Mouse (Mus musculus): Measurements from ENCODE around the gene Fkbp5. TPM values are rescaled to one million over a fixed set of nuclear protein-coding genes. Genes with fewer than 3 reads are reported as not detected.

Fkbp5 gene
- polyA plus RNA-seq, 1 experiment from 2014 or later, result 26.9 TPM

GRCm38 (mm10) chr17:28521071-28521726 lies 3.9 kb upstream of the Fkbp5 start:
- Histone ChIP-seq H3K27ac (ENCODE audit: low read length) (peak overlapping the region; percentile 99), H3K36me3 (ENCODE audit: insufficient read depth, low read length) (no peaks in the 10 kb centered on the region), H3K9me3 (ENCODE audit: low read length) (no peaks in the 10 kb centered on the region), H3K4me3 (ENCODE audit: low read depth, low read length) (no peak overlapping the region), H3K4me2 (replicated peaks; ENCODE audit: low read depth, low read length) (no peak overlapping the region), H3K4me1 (ENCODE audit: insufficient read depth, low read depth, low read length) (peaks cover 34% of the 10 kb centered on the region), H3K27me3 (replicated peaks; ENCODE audit: insufficient read depth, low read length) (no peaks in the 10 kb centered on the region), H3K9ac (replicated peaks; ENCODE audit: low read depth) (0 out of 2 replicates have a peak overlapping the region, but pooled peaks have one; percentile 12)
- 58% methylated on average over 5 of the region's 5 CpGs for WGBS
- no peak for ATAC-seq
- no peak for DNase-seq (ENCODE audit: low spot score)
- TF ChIP-seq EP300 (IDR thresholded peaks at IDR 0.05), result no peak

DNA sequence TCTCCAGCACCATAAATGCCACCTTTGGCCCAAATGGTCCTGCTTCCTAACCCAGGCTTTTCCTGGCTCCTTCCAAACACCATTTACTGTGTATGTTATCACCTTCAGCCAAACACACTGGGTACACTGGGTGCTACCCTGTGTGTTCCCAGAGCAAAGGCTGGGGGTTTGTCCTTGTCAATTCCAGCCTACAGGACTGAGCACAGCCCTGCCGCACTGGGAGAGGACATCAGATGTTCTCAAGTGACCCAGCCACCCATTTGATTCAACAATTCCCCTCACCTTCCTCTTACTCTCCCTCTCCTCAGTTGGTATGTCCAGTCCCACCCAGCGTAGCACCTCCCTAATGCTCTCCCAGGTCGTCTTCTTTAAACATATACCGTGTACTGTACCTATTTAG lies 3.2 kb upstream of the Fkbp5 start:
- Histone ChIP-seq H3K27me3 (replicated peaks; ENCODE audit: insufficient read depth, low read length) (no peaks in the 10 kb centered on the region), H3K27ac (ENCODE audit: low read length) (no peak overlapping the region), H3K36me3 (ENCODE audit: insufficient read depth, low read length) (no peaks in the 10 kb centered on the region), H3K9me3 (ENCODE audit: low read length) (no peaks in the 10 kb centered on the region), H3K4me1 (ENCODE audit: insufficient read depth, low read depth, low read length) (peaks cover 37% of the 10 kb centered on the region), H3K4me3 (ENCODE audit: low read depth, low read length) (no peak overlapping the region), H3K4me2 (replicated peaks; ENCODE audit: low read depth, low read length) (no peak overlapping the region), H3K9ac (replicated peaks; ENCODE audit: low read depth) (no peak overlapping the region)
- DNase-seq (ENCODE audit: low spot score), result no peak
- no peak for ATAC-seq
- WGBS, result 67% methylated on average over 4 of the region's 4 CpGs
- TF ChIP-seq CTCF (IDR thresholded peaks at IDR 0.05), result no peak
- no peak for TF ChIP-seq EP300 (IDR thresholded peaks at IDR 0.05)

DNA sequence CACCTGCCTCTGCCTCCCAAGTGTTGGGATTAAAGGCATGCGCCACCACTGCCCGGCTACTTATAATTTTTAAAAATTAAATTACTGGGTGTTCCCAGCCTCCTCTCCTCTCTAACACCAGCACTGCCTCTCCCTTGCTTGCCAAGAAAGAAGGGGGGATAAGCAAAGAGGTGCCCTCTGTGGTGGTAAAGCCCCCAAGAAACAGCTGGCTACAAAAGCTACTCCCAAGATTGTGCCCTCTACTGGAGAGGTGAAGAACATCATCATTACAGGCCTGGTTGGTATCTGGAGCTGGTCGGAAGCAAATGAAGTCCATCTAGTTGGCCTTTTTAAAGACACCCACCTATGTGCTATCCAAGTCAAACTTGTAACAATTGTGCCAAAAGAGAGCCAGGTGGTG lies 2.5 kb upstream of the Fkbp5 start:
- peaks cover 41% of the 10 kb centered on the region for H3K4me1 ChIP-seq (ENCODE audit: insufficient read depth, low read depth, low read length)
- no peaks in the 10 kb centered on the region for H3K36me3 ChIP-seq (ENCODE audit: insufficient read depth, low read length)
- DNase-seq (ENCODE audit: low spot score) (no peak), ATAC-seq (no peak)
- no peak overlapping the region for H3K9ac ChIP-seq (replicated peaks; ENCODE audit: low read depth)
- 86% methylated on average over 3 of the region's 3 CpGs for WGBS
- H3K27ac ChIP-seq (ENCODE audit: low read length), result no peak overlapping the region
- H3K9me3 ChIP-seq (ENCODE audit: low read length), result no peaks in the 10 kb centered on the region
- TF ChIP-seq EP300 (IDR thresholded peaks at IDR 0.05) (no peak), CTCF (IDR thresholded peaks at IDR 0.05) (peak; percentile 65)
- H3K4me3 ChIP-seq (ENCODE audit: low read depth, low read length), result no peak overlapping the region
- no peak overlapping the region for H3K4me2 ChIP-seq (replicated peaks; ENCODE audit: low read depth, low read length)
- no peaks in the 10 kb centered on the region for H3K27me3 ChIP-seq (replicated peaks; ENCODE audit: insufficient read depth, low read length)

DNA sequence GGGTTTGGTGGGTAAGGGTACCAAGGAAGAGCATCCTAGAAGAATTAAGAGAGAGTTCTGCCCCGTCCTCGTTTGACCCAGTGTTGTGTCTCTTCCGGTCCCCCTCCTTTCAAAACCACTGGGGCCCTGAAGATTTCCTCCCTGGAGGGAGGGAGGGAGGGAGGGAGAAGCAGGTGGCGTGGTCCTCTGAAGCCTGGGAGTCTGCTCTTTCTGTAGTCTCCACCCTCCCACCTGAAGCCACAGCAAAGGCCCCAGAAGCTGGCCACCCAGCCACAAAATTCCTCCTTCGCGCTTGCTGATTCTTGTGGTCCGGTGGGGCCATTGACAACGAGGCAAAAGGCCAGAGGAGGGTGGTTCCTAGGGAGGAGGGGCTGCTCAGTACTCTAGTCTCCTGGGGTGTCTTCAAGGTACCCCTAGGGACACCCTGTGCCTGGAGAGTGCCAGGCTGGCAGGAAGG lies 1.3 kb upstream of the Fkbp5 start:
- H3K36me3 ChIP-seq (ENCODE audit: insufficient read depth, low read length), result no peaks in the 10 kb centered on the region
- no peaks in the 10 kb centered on the region for H3K9me3 ChIP-seq (ENCODE audit: low read length)
- 22% methylated on average over 8 of the region's 8 CpGs for WGBS
- H3K4me2 ChIP-seq (replicated peaks; ENCODE audit: low read depth, low read length), result peak overlapping the region; percentile 73
- H3K27me3 ChIP-seq (replicated peaks; ENCODE audit: insufficient read depth, low read length), result no peaks in the 10 kb centered on the region
- TF ChIP-seq CTCF (IDR thresholded peaks at IDR 0.05), result no peak
- TF ChIP-seq EP300 (IDR thresholded peaks at IDR 0.05), result peak; percentile 42
- H3K27ac ChIP-seq (ENCODE audit: low read length), result peak overlapping the region; percentile 97
- peak overlapping the region; percentile 41 for H3K9ac ChIP-seq (replicated peaks; ENCODE audit: low read depth)
- no peak for ATAC-seq
- H3K4me3 ChIP-seq (ENCODE audit: low read depth, low read length), result peak overlapping the region; percentile 34
- DNase-seq (ENCODE audit: low spot score), result peak; percentile 78
- H3K4me1 ChIP-seq (ENCODE audit: insufficient read depth, low read depth, low read length), result peaks cover 44% of the 10 kb centered on the region

- H3K27me3 ChIP-seq (replicated peaks; ENCODE audit: insufficient read depth, low read length), result no peaks in the 10 kb centered on the region
- peak; percentile 97 for DNase-seq (ENCODE audit: low spot score)
- 1% methylated on average over 39 of the region's 46 CpGs for WGBS
Observed at GRCm38 (mm10) chr17:28517956-28518614, 758 bp upstream of the Fkbp5 start.

DNA sequence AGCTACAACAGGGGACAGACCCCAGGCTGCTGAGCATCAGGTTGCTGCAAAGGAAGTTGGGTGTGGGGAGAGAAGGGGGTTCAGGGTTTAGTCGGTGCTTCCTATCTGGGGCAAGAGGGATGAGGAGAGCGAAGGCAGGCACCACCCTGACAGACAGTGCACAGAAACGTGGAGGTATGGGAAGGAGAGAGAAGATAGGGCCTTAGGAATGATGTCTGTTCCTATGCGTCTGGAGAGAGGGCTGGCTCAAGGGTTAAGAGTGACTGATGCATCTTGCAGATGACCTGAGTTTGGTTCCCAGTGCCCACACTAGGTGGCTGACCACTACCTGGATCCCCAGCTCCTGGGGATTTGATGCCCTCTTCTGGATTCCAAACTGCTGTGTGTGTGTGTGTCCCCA lies 446 bp downstream of the Fkbp5 start:
- peak overlapping the region; percentile 31 for H3K4me3 ChIP-seq (ENCODE audit: low read depth, low read length)
- H3K9ac ChIP-seq (replicated peaks; ENCODE audit: low read depth), result peak overlapping the region; percentile 34; the same call in 1 of the 2 replicates
- peaks cover 49% of the 10 kb centered on the region for H3K4me1 ChIP-seq (ENCODE audit: insufficient read depth, low read depth, low read length)
- DNase-seq (ENCODE audit: low spot score) (no peak), ATAC-seq (no peak)
- TF ChIP-seq EP300 (IDR thresholded peaks at IDR 0.05) (no peak), CTCF (IDR thresholded peaks at IDR 0.05) (peak; percentile 34)
- peak overlapping the region; percentile 73 for H3K4me2 ChIP-seq (replicated peaks; ENCODE audit: low read depth, low read length)
- peak overlapping the region; percentile 97 for H3K27ac ChIP-seq (ENCODE audit: low read length)
- no peaks in the 10 kb centered on the region for H3K9me3 ChIP-seq (ENCODE audit: low read length)
- WGBS, result 65% methylated on average over 4 of the region's 4 CpGs
- H3K27me3 ChIP-seq (replicated peaks; ENCODE audit: insufficient read depth, low read length), result no peaks in the 10 kb centered on the region
- H3K36me3 ChIP-seq (ENCODE audit: insufficient read depth, low read length), result no peaks in the 10 kb centered on the region

More at GRCm38 (mm10) chr17:28517956-28518614, 758 bp upstream of the Fkbp5 start:
- H3K4me1 ChIP-seq (ENCODE audit: insufficient read depth, low read depth, low read length), result peaks cover 42% of the 10 kb centered on the region
- H3K36me3 ChIP-seq (ENCODE audit: insufficient read depth, low read length), result no peaks in the 10 kb centered on the region
- peak; percentile 79 for ATAC-seq
- peak overlapping the region; percentile 34 for H3K4me3 ChIP-seq (ENCODE audit: low read depth, low read length)
- H3K4me2 ChIP-seq (replicated peaks; ENCODE audit: low read depth, low read length), result peak overlapping the region; percentile 73
- H3K27ac ChIP-seq (ENCODE audit: low read length), result peak overlapping the region; percentile 97
- TF ChIP-seq CTCF (IDR thresholded peaks at IDR 0.05) (peak; percentile 8; the same call in 1 of the 2 replicates), EP300 (IDR thresholded peaks at IDR 0.05) (no peak; the same call in 1 of the 2 replicates)
- peak overlapping the region; percentile 50 for H3K9ac ChIP-seq (replicated peaks; ENCODE audit: low read depth)
- H3K9me3 ChIP-seq (ENCODE audit: low read length), result no peaks in the 10 kb centered on the region
